Mouse (Mus musculus) cerebellum, adult 8-10 months (tissue): ENCODE measurements around the gene Fer1l4.

ENCODE experiments used
- DNase-seq: peaks from one replicate; pipeline ENCODE4 v3.0.0; 2022

The Fer1l4 gene

GRCm38 (mm10) chr2:156052816-156053215 lies at the start of gene Fer1l4:
Gene Fer1l4, minus strand, starts transcription at chr2:156052947.
- no peak for DNase-seq

DNA sequence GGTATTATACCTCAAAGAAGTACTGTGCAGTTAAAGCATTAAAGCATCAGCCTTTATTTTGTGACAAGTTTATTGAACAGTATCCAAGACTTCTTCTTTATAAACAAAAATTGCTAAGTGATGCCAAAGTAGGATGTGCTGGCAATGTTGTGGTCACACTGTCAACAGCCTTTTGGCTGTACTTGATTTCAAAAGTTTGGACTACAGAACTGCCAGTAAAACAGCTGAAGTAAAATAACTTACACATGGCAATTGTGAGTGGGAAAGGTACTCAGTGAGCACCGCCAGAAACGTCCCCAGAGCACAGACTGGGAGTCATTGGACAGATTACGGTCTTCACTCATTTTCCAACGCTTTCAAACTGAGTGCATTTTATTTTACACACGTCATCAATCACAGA lies 39.2 kb upstream of the Fer1l4 start:
- DNase-seq: no peak

DNA sequence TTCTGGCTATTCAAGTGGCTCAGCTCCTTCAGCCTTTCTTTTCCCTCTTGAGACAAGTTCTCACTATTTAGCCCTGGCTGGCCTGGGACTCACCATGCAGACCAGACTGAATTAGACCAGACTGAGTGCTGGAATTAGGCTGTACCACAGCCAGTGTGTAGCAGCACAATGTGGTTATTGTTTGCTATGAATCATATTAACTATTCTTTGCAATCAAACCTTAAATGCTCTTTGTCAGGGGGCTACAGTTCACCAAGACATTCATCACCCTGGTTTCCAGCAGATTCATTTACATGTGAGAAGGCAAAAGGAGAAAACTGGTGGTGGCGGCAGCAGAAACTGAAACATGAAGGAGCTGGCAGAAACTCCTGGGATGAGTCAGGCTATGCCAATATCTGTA lies 37.1 kb upstream of the Fer1l4 start:
- DNase-seq: no peak

- DNase-seq: no peak
These were observed 34.8 kb upstream of the Fer1l4 start for GRCm38 (mm10) chr2:156087391-156088110.

DNA sequence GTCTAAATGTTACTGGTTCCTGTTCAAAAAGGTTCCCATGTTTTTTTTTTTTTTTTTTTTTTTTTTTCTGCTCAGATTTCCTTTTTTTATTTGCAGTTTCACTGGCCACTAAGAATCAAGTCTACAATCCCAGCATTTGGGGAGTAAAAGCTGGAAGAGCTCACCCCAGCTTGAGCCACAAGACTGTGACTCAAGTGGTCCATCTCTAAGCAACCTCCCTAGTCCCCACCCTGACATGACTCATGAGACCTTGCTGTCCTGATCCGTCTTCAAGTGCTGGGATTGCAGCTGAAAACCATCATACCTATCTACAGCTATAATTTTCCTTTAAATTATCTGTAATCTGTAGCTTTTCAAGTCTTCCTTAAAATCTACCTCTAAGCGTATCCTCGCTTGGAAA lies 31.8 kb upstream of the Fer1l4 start:
- DNase-seq: no peak

GRCm38 (mm10) chr2:156080391-156080790 lies 27.6 kb upstream of the Fer1l4 start:
- no peak for DNase-seq

- DNase-seq: no peak
These were observed 26.9 kb upstream of the Fer1l4 start for GRCm38 (mm10) chr2:156079674-156080073.

DNA sequence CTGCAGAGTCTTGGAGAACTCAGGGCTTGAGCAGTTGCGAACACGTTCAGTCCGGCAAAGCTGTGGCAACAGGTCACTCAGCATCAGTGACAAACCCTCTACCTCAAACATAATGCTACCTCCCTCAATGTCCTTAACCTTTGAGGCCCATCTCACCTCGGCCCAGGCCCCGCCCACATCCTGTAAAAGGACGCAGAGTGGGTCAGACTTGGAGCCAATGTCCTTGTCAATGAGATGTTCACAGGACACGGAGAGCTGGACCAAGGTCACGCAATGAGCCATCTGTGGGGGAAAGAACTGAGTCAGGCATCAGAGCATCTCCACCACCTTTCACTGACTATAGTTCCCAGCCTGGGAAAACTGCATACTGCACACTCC lies 26.4 kb upstream of the Fer1l4 start:
- no peak for DNase-seq

- no peak for DNase-seq
These were observed 25.9 kb upstream of the Fer1l4 start for GRCm38 (mm10) chr2:156078421-156079182.

DNA sequence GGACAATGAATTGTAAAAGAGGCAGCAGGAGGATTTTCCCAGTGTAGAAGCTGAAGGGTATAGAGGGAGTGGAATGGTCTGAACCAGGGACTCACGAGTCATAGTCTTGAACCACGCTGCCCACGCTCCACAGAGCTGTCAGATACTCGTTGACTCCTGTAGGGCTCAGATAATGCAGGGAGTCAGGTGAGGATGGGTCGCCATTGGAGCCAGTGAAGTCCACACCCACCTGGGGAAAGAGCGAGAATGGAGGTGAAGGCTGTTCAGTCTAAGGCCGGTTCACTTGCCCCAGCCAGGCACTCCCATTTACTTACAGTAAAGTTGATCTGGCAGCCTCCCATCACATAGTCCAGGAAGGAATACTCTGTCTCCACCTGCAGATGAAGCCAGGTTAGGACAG lies 24.7 kb upstream of the Fer1l4 start:
- DNase-seq: no peak

- DNase-seq: no peak
These were observed 21.0 kb upstream of the Fer1l4 start for GRCm38 (mm10) chr2:156073725-156074124.

- DNase-seq: no peak
These were observed 18.5 kb upstream of the Fer1l4 start for GRCm38 (mm10) chr2:156071236-156071635.

- peak; percentile 69 for DNase-seq
These were observed 15.2 kb upstream of the Fer1l4 start for GRCm38 (mm10) chr2:156067916-156068315.

- DNase-seq: no peak
These were observed 13.4 kb upstream of the Fer1l4 start for GRCm38 (mm10) chr2:156066126-156066525.

DNA sequence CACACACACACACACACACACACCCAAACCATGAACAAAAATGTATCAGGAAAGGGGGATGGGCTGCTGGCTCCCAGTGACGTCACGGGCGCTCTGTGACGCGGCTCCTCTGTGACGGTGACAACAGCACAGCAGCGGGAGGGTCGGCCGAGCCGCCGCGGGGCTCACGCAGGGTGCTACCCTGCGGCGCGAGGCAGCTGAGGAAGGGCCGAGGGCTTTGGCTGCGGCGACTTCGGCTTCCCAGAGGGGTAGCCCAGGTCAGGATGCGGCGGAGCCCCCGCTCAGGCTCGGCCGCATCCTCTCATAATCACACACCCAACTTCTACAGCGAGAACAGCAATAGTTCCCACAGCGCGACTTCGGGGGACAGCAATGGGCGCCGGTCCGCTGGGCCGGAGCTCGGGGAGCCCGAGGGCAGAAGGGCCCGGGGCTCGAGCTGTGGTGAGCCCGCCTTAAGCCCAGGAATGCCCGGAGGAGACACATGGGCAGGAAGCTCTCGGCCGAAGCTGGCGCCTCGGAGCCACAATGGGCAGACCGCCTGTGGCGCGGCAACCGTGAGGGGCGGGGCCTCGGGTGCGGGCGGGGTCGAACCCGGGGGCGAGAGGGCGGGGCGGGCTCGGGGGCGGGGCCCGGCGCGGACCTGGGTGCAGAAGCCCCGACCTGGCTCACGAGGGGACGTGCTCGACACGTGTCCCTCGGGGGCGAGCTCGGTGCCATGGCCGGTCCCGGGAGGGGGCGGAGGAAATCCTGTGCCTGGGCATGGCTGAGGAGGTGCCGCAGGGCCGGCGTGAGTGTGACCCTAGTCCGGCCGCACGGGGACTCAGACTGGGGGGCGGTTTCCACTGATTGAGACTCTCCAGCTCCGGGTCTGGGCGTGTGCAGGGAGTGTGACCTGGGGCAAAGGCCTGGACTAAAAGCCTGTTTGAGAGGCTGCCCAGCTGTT lies 12.6 kb upstream of the Fer1l4 start, which contains the start of gene Spag4:
Gene Spag4, plus strand, starts transcription at position 77 of the 943 bp plus-strand sequence.
- DNase-seq: peak; percentile 61

- no peak for DNase-seq
These were observed 4.8 kb downstream of the Fer1l4 start for GRCm38 (mm10) chr2:156047929-156048328.

GRCm38 (mm10) chr2:156042903-156043302 lies 9.8 kb downstream of the Fer1l4 start:
- no peak for DNase-seq

- no peak for DNase-seq
These were observed 13.4 kb downstream of the Fer1l4 start for GRCm38 (mm10) chr2:156039390-156039789.

- DNase-seq: no peak
These were observed 27.3 kb downstream of the Fer1l4 start for GRCm38 (mm10) chr2:156025482-156025881.

- no peak for DNase-seq
These were observed 31.0 kb downstream of the Fer1l4 start for GRCm38 (mm10) chr2:156021765-156022164.

GRCm38 (mm10) chr2:156021219-156021618 lies 31.5 kb downstream of the Fer1l4 start:
- no peak for DNase-seq

- no peak for DNase-seq
These were observed 34.6 kb downstream of the Fer1l4 start for GRCm38 (mm10) chr2:156018106-156018505.

DNA sequence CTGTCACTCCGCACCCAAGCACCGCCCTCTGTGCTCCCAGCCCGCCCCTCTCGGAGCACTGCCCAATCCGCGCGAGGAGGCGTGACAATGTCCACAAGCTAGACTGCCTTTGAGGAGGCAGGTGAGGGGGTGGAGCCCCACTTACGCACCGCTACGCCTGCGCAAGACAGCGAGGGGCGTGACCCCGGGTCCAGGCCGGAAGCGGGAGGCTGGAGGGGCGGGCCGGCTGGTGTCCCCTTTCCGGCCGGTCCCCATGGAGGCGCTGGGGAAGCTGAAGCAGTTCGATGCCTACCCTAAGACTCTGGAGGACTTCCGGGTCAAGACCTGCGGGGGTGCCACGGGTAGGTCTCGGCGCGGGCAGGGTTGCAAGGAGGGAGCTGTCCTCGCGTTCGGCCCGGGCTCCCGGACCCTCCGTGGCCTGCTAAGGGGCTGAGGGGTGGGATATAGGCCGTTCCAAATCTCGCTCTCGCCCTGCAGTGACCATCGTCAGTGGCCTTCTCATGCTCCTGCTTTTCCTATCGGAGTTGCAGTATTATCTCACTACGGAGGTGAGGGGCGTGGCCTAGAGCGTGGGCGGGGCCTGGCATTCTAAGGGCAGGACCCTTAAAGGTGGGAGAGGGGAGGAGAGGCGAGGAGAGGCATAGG lies 44.7 kb downstream of the Fer1l4 start, which contains the start of the genes 6430550D23Rik and Ergic3:
Gene 6430550D23Rik, minus strand, starts transcription at position 90 of the 645 bp plus-strand sequence.
Gene Ergic3, plus strand, starts transcription at position 158 of the 645 bp plus-strand sequence.
- peak; percentile 97 for DNase-seq
